Mouse (Mus musculus) right cerebral cortex, postnatal 10 days (tissue): ENCODE measurements around the gene Rbm28.

Source experiments
- DNase-seq, 2 experiments: peaks; one replicate each; pipeline ENCODE4 v3.0.0; 2021; ENCODE audit warnings: low spot score in 2 of 2

Gene Rbm28

GRCm38 (mm10) chr6:29145456-29146307 lies 19.1 kb downstream of the Rbm28 start:
- DNase-seq, result peak in 1 of 2 experiments; percentile 28

GRCm38 (mm10) chr6:29144971-29145370 lies 19.8 kb downstream of the Rbm28 start:
- no peak for DNase-seq

GRCm38 (mm10) chr6:29143608-29144007 lies 21.2 kb downstream of the Rbm28 start:
- peak; percentile 62 to 88 for DNase-seq

- DNase-seq, result no peak
Observed at GRCm38 (mm10) chr6:29137441-29137840, 27.4 kb downstream of the Rbm28 start.

GRCm38 (mm10) chr6:29133100-29133499 lies 31.7 kb downstream of the Rbm28 start:
- DNase-seq, result no peak

GRCm38 (mm10) chr6:29126878-29127426 lies 37.9 kb downstream of the Rbm28 start:
- no peak for DNase-seq

- DNase-seq, result no peak
Observed at GRCm38 (mm10) chr6:29119990-29120389, 44.8 kb downstream of the Rbm28 start.

GRCm38 (mm10) chr6:29118963-29119362 lies 45.8 kb downstream of the Rbm28 start:
- DNase-seq, result no peak

GRCm38 (mm10) chr6:29118231-29118630 lies 46.6 kb downstream of the Rbm28 start:
- no peak for DNase-seq

- DNase-seq, result peak; percentile 75 to 79
Observed at GRCm38 (mm10) chr6:29117417-29118104, 47.2 kb downstream of the Rbm28 start.

GRCm38 (mm10) chr6:29115756-29116155 lies 49.0 kb downstream of the Rbm28 start:
- DNase-seq, result no peak

- no peak for DNase-seq
Observed at GRCm38 (mm10) chr6:29111501-29111900, 53.3 kb downstream of the Rbm28 start.

GRCm38 (mm10) chr6:29108376-29108775 lies 56.4 kb downstream of the Rbm28 start:
- DNase-seq, result no peak

- peak; percentile 52 to 70 for DNase-seq
Observed at GRCm38 (mm10) chr6:29101248-29101864, 63.5 kb downstream of the Rbm28 start.

- peak; percentile 58 to 79 for DNase-seq
Observed at GRCm38 (mm10) chr6:29100423-29100822, 64.4 kb downstream of the Rbm28 start.

- DNase-seq, result peak; percentile 43 to 50
Observed at GRCm38 (mm10) chr6:29099536-29100170, 65.2 kb downstream of the Rbm28 start.

- no peak for DNase-seq
Observed at GRCm38 (mm10) chr6:29092904-29093303, 71.9 kb downstream of the Rbm28 start.

- DNase-seq, result no peak
Observed at GRCm38 (mm10) chr6:29092234-29092633, 72.6 kb downstream of the Rbm28 start.

GRCm38 (mm10) chr6:29087921-29088709 lies 76.7 kb downstream of the Rbm28 start:
- no peak for DNase-seq

- DNase-seq, result no peak
Observed at GRCm38 (mm10) chr6:29084401-29084800, 80.4 kb downstream of the Rbm28 start.
